Mouse (Mus musculus) ES-Bruce4 (cell line): ENCODE data around the gene Jak2. TPM values are rescaled to one million over a fixed set of nuclear protein-coding genes. Genes with fewer than 3 reads are reported as not detected.

Experiments
- H3K27ac ChIP-seq: 2 replicates; pipeline ENCODE4 v1.5.1; 2012; ENCODE audit warnings: low read length, inconsistent platforms; ENCODE audit not compliant: insufficient read depth
- H3K27me3 ChIP-seq: 2 replicates; pipeline ENCODE4 v1.6.1; 2012; ENCODE audit warnings: mild to moderate bottlenecking, low read length, inconsistent platforms; ENCODE audit not compliant: control insufficient read depth, poor library complexity, insufficient read depth, severe bottlenecking
- H3K36me3 ChIP-seq: 2 replicates; pipeline ENCODE4 v1.6.1; 2012; ENCODE audit warnings: inconsistent platforms, mild to moderate bottlenecking, low read length, moderate library complexity; ENCODE audit not compliant: control insufficient read depth, poor library complexity, insufficient read depth, severe bottlenecking
- H3K4me1 ChIP-seq: one replicate; pipeline ENCODE4 v1.8.1; 2011; ENCODE audit warnings: low read length; ENCODE audit not compliant: control insufficient read depth, insufficient read depth
- H3K4me3 ChIP-seq: 2 replicates; pipeline ENCODE4 v1.5.1; 2011; ENCODE audit warnings: low read depth, mild to moderate bottlenecking, low read length
- H3K9ac ChIP-seq: 2 replicates; pipeline ENCODE4 v1.6.1; 2012; ENCODE audit warnings: low read depth, mild to moderate bottlenecking, inconsistent platforms; ENCODE audit not compliant: poor library complexity, severe bottlenecking
- H3K9me3 ChIP-seq: replicated peaks from 2 replicates; pipeline ENCODE4 v1.6.1; 2012; ENCODE audit warnings: mild to moderate bottlenecking, low read length, inconsistent platforms; ENCODE audit not compliant: control insufficient read depth, poor library complexity, insufficient read depth, severe bottlenecking
- CTCF ChIP-seq: IDR thresholded peaks from one replicate; pipeline ENCODE4 v1.8.1; 2011; ENCODE audit warnings: low read depth, low read length
- EP300 ChIP-seq: IDR thresholded peaks from 2 replicates; pipeline ENCODE4 v1.6.1; 2011; ENCODE audit warnings: low read depth, low read length; ENCODE audit not compliant: insufficient read depth
- POLR2A ChIP-seq: IDR thresholded peaks from one replicate; pipeline ENCODE4 v1.8.1; 2011; ENCODE audit warnings: low read length; ENCODE audit not compliant: insufficient read depth
- polyA plus RNA-seq: library from polyadenylated mRNA; stranded (reverse); fragments of >200 nt; gene quantifications from 2 replicates; pipeline ENCODE4 v1.2.4, GENCODE M21; 2011; ENCODE audit warnings: low read depth; ENCODE audit not compliant: missing spikeins, insufficient read depth, insufficient read length

Gene Jak2
- polyA plus RNA-seq, 1 experiment = 12.6 TPM

DNA sequence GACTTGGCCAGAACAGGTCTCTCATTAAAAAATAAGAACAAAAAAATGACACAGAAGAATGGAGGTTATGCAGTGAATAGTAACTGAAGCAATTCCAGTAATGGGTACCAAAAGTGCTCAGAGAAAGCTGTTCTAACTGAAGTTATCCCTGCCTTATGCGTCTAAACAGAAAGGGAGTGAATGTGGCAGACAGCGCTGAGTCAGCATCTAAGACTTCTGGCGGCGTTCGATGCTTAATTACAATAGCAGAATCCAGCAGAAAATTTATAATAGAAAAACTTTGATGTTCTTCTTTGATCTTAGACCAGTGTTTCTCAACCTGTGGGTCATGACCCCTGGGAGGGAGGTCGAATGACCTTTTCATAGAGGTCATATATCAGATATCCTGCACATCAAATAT lies 94.0 kb downstream of the Jak2 start:
- TF ChIP-seq POLR2A = no peak
- no peak for TF ChIP-seq CTCF
- no peak for TF ChIP-seq EP300
- no peaks in the 10 kb centered on the region for H3K27me3 ChIP-seq
- H3K27ac ChIP-seq = no peak overlapping the region
- no peak overlapping the region for H3K4me3 ChIP-seq
- no peak overlapping the region for H3K9ac ChIP-seq
- H3K4me1 ChIP-seq = no peaks in the 10 kb centered on the region
- H3K36me3 ChIP-seq = no peaks in the 10 kb centered on the region
- H3K9me3 ChIP-seq = no peaks in the 10 kb centered on the region

DNA sequence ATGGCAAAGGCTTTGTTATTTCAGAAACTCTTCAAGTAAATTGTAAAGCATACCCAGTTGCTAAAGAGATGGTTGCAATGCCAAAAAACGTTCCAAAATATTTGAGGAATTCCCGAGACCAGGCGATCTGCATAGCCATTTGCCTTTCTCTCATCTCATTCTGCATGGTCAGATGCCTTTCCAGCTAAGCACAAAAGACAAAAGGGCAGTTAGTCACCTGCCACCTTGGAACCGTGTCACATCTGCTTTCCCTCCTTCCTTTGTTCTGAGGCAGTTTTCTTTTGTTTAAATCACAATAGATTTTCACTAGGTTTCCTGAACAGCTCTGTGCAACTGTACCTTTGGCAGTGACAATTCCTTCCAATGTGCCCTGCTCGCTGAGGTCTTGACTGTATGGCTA lies 99.4 kb downstream of the Jak2 start:
- H3K36me3 ChIP-seq = no peaks in the 10 kb centered on the region
- no peaks in the 10 kb centered on the region for H3K9me3 ChIP-seq

DNA sequence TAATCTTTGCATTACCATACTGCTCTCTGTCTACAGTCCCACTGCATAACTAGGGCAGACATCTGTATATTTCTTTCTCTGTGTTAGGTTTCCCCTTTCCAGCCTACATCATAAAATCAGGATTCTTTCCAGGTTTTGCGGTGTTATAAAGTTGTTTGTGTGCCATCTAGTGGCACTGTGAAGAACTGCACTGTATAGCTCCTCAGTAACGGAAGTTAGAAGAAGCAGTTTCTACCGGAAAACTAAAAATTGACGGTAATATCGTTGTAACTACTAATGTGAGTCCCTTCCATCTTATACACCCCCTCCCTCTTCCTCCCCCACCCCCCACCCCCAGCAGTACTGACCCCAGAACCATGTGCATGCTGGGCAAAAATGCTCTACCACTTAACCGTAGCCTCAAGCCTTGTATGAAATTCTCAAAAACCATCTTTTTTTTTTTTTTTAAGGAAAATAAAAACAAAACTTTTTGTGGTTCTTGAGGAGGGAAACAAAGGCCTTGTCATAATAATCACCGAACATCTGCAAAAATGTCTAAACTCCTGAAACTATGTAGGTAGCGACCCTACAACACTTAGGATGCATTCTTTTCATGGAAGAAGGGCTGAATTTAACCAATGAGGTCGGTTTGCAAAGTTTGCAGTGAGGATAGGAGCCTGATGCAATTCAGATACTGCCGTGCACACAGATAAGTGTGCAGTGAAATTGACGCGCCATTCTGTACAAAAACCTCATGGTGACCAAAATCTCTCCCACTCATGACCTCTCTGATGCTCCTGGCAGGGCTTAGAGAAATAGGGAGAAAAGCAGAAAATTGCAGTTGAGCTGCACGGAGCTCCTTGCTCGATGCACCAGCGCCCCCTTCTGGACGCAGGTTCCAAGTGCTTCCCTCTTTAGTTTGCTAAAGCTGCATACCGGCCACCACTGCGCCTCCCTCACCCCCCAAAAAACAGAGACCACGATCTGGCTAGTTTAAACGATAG lies 103.6 kb downstream of the Jak2 start:
- Histone ChIP-seq H3K9ac (no peak overlapping the region), H3K4me1 (no peaks in the 10 kb centered on the region), H3K27ac (no peak overlapping the region), H3K27me3 (no peaks in the 10 kb centered on the region), H3K36me3 (no peaks in the 10 kb centered on the region), H3K4me3 (peak overlapping the region; percentile 62), H3K9me3 (no peaks in the 10 kb centered on the region)
- TF ChIP-seq CTCF = peak; percentile 94
- TF ChIP-seq POLR2A = no peak

More for the DNA sequence above, 99.4 kb downstream of the Jak2 start:
- Histone ChIP-seq H3K9ac (no peak overlapping the region), H3K27me3 (no peaks in the 10 kb centered on the region), H3K27ac (no peak overlapping the region), H3K4me3 (no peak overlapping the region), H3K4me1 (no peaks in the 10 kb centered on the region)
- TF ChIP-seq POLR2A = no peak
- TF ChIP-seq EP300 = 0 out of 2 replicates have a peak, but pooled peaks have one; percentile 29

DNA sequence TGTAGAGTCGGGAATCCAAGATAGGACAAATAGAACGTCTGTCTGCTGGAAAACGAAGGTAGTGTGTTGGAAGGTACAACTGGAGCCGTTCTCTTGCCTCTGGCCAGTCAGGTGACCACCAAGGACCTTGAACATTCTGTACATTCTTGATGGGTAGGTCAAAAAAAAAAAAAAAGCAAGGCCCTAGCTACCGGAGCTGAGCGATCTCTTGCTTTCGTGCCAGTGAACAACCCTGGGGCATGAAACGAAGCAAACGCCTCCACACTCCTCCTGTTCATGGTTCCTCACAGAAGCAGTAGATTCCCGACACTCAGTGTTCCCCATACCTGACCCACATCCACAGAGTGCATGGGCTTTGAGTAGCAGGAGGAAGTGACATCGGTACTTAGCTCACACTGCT lies 104.7 kb downstream of the Jak2 start:
- H3K4me1 ChIP-seq = no peaks in the 10 kb centered on the region
- no peaks in the 10 kb centered on the region for H3K9me3 ChIP-seq
- H3K36me3 ChIP-seq = no peaks in the 10 kb centered on the region
- H3K27me3 ChIP-seq = no peaks in the 10 kb centered on the region
- no peak overlapping the region for H3K27ac ChIP-seq
- no peak for TF ChIP-seq EP300
- TF ChIP-seq POLR2A = no peak
- no peak for TF ChIP-seq CTCF
- H3K9ac ChIP-seq = no peak overlapping the region
- H3K4me3 ChIP-seq = no peak overlapping the region

DNA sequence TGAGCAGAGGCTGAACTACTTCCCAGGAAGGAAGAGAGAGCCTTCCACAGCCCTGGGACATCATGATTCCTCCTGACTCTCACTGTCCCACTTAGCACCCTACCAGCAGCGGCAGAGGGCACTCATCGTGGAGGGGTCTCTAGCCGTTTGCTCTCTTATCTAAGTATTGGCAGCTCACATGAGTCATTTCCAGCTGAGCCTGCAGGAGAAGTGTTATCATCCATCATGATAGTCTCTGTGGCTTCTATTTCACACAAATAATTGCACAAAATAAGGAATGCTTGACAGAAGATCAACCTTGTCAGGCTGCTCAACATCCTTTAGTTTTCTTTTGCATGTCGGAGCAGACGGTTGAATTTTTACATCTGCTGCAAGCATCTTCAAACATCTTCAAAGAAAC lies 108.6 kb downstream of the Jak2 start:
- no peak overlapping the region for H3K9ac ChIP-seq
- H3K4me3 ChIP-seq = no peak overlapping the region
- no peaks in the 10 kb centered on the region for H3K36me3 ChIP-seq
- no peaks in the 10 kb centered on the region for H3K27me3 ChIP-seq
- TF ChIP-seq POLR2A (no peak), EP300 (no peak), CTCF (no peak)
- H3K27ac ChIP-seq = no peak overlapping the region
- no peaks in the 10 kb centered on the region for H3K4me1 ChIP-seq
- no peaks in the 10 kb centered on the region for H3K9me3 ChIP-seq

DNA sequence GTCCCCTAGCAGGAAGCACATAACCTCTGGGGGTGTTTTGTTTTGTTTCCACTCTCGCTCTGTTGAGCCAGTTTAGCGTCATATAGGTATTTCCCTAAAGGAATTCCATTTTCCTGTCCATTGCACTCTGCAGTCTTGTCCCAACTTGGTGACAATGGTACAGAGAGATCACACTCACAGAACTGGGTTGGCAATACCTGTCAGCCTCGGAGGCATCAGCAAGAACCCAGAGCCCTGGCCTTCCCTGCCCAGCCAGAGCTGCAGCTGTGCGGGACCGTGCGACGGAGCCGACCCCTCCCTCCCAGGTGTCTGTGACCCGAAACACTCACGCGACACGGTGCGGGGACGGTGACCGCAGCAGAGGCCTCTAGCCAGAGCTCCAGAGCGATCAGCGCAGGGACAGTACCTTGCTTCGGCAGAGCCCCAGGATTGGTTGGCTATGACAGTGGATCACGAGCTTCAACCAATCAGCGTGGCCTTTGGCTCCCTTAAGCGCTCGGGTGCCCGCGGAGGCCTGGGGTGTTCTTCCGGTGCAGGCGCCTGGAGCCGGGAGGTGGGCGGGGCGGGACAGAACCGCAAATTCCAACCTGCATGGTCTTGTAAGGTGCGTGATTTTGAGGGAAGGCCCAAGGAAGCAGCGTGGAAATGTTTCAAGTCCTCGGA lies 110.0 kb downstream of the Jak2 start:
- no peaks in the 10 kb centered on the region for H3K4me1 ChIP-seq
- peak overlapping the region; percentile 2; the same call in 1 of the 2 replicates for H3K9ac ChIP-seq
- no peaks in the 10 kb centered on the region for H3K9me3 ChIP-seq
- H3K4me3 ChIP-seq = peak overlapping the region; percentile 58
- no peak overlapping the region for H3K27ac ChIP-seq
- no peaks in the 10 kb centered on the region for H3K36me3 ChIP-seq
- H3K27me3 ChIP-seq = no peaks in the 10 kb centered on the region
- TF ChIP-seq EP300 = no peak
- no peak for TF ChIP-seq CTCF
- no peak for TF ChIP-seq POLR2A
